Mouse (Mus musculus): Measurements from ENCODE around the gene Tmem209. TPM values are rescaled to one million over a fixed set of nuclear protein-coding genes. Genes with fewer than 3 reads are reported as not detected.

Gene Tmem209
- total RNA-seq, 2 experiments from 2014 or later: 16.1 to 16.4 TPM

Other genes with a start within 250 kb of the Tmem209 start
- gene Ube2h, start 205.2 kb downstream of the Tmem209 start, total RNA-seq (2021): 10 to 100 TPM; 93.9 to 94.4 TPM
- 10 to 100 TPM; 22.0 to 24.9 TPM for gene Zc3hc1, start 118.8 kb downstream of the Tmem209 start, total RNA-seq (2021)
- gene Klhdc10, start 107.9 kb downstream of the Tmem209 start, total RNA-seq (2021): 100 to 1,000 TPM; 135 to 138 TPM
- gene Ssmem1, start 66 bp upstream of the Tmem209 start, total RNA-seq (2021): 1 to 10 TPM in 1 of 2 experiments, under 1 TPM in 1; 0.25 to 1.3 TPM
- gene Cpa2, start 31.8 kb upstream of the Tmem209 start, total RNA-seq (2021): 1 to 10 TPM; 2.1 to 3.3 TPM
- gene Cpa4, start 58.6 kb upstream of the Tmem209 start, total RNA-seq (2021): under 1 TPM; 0.15 to 0.19 TPM
- gene Cpa5, start 101.2 kb upstream of the Tmem209 start, total RNA-seq (2021): not detected
- not detected for gene Cpa1, start 129.4 kb upstream of the Tmem209 start, total RNA-seq (2021)
- gene Cep41, start 184.0 kb upstream of the Tmem209 start, total RNA-seq (2021): 1 to 10 TPM; 7.2 to 7.4 TPM
- 100 to 1,000 TPM; 115 to 130 TPM for gene Mest, start 213.8 kb upstream of the Tmem209 start, total RNA-seq (2021)

Measured in left cerebral cortex, postnatal 14 days (tissue).